Mouse (Mus musculus): ENCODE measurements around the gene Bhlhe40. TPM values are rescaled to one million over a fixed set of nuclear protein-coding genes. Genes with fewer than 3 reads are reported as not detected.

Gene Bhlhe40
- polyA plus RNA-seq, 1 experiment from 2014 or later: 8.9 TPM

- no peaks in the 10 kb centered on the region for H3K9me3 ChIP-seq (ENCODE audit: control insufficient read depth, low read length)
- no peaks in the 10 kb centered on the region for H3K36me3 ChIP-seq (ENCODE audit: control insufficient read depth, insufficient read depth, low read length)
- no peak overlapping the region for H3K4me3 ChIP-seq (ENCODE audit: low read length)
- H3K27ac ChIP-seq (ENCODE audit: low read depth, low read length): no peak overlapping the region
- H3K9ac ChIP-seq (ENCODE audit: low read depth, low read length): no peak overlapping the region
- no peaks in the 10 kb centered on the region for H3K27me3 ChIP-seq (replicated peaks; ENCODE audit: control insufficient read depth, insufficient read depth, low read length)
- WGBS: 46% methylated on average over 5 of the region's 5 CpGs
- ATAC-seq: no peak
- no peak overlapping the region for H3K4me2 ChIP-seq (ENCODE audit: low read length)
- no peaks in the 10 kb centered on the region for H3K4me1 ChIP-seq (ENCODE audit: control insufficient read depth, insufficient read depth, low read depth, low read length)
Measured at GRCm38 (mm10) chr6:108644311-108644710, 16.1 kb upstream of the Bhlhe40 start.

DNA sequence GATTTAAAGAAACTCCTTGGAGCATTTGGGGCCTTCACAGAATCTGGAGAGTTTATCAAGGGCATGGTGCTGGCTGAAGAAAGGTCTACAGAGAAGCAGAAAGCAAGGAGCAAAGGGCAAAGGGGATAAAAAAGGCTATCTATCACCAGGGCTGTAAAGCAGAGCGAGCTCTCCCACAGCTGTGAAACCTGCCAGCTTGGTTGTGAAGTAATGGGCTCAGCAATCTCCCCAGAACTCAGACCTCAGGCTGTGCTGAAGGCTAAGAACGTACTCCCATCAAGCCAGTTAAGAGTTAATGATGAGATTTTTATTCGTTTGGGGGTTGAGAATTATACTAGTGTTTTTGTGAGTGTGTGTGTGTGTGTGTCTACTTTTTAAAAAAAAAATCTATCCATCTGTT, 13.3 kb upstream of the Bhlhe40 start:
- no peak overlapping the region for H3K4me2 ChIP-seq (ENCODE audit: low read length)
- no peaks in the 10 kb centered on the region for H3K36me3 ChIP-seq (ENCODE audit: control insufficient read depth, insufficient read depth, low read length)
- 52% methylated on average over 3 of the region's 3 CpGs for WGBS
- no peak overlapping the region for H3K9ac ChIP-seq (ENCODE audit: low read depth, low read length)
- no peaks in the 10 kb centered on the region for H3K4me1 ChIP-seq (ENCODE audit: control insufficient read depth, insufficient read depth, low read depth, low read length)
- ATAC-seq: no peak
- H3K27me3 ChIP-seq (replicated peaks; ENCODE audit: control insufficient read depth, insufficient read depth, low read length): no peaks in the 10 kb centered on the region
- no peak overlapping the region for H3K4me3 ChIP-seq (ENCODE audit: low read length)
- H3K27ac ChIP-seq (ENCODE audit: low read depth, low read length): no peak overlapping the region
- no peaks in the 10 kb centered on the region for H3K9me3 ChIP-seq (ENCODE audit: control insufficient read depth, low read length)

- WGBS: 26% methylated on average over 6 of the region's 6 CpGs
Measured at GRCm38 (mm10) chr6:108648072-108648471, 12.4 kb upstream of the Bhlhe40 start.

DNA sequence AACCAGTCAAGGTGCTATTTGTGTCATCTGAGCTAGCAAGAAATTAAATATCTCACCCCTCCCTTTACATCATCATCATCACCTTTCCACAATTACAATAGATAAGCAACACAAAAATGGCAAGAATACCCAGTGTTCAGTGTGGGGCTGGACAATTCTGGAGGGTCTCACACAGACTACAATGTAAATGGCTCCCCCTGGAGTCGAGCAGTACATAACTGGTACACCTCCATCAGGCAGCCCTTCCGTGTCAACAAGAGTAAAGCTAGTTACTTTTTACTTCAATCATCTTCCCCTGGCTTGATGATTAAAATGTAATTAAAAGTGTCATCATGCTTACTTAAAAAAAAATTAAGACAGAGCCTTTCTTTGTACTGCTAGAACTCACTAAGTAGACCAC, 4.6 kb upstream of the Bhlhe40 start:
- no peak overlapping the region for H3K4me2 ChIP-seq (ENCODE audit: low read length)
- H3K4me3 ChIP-seq (ENCODE audit: low read length): no peak overlapping the region
- ATAC-seq: no peak
- H3K36me3 ChIP-seq (ENCODE audit: control insufficient read depth, insufficient read depth, low read length): no peaks in the 10 kb centered on the region
- H3K4me1 ChIP-seq (ENCODE audit: control insufficient read depth, insufficient read depth, low read depth, low read length): peaks cover 8% of the 10 kb centered on the region
- H3K27me3 ChIP-seq (replicated peaks; ENCODE audit: control insufficient read depth, insufficient read depth, low read length): no peaks in the 10 kb centered on the region
- H3K9ac ChIP-seq (ENCODE audit: low read depth, low read length): no peak overlapping the region
- WGBS: 49% methylated on average over 2 of the region's 2 CpGs
- H3K27ac ChIP-seq (ENCODE audit: low read depth, low read length): no peak overlapping the region
- H3K9me3 ChIP-seq (ENCODE audit: control insufficient read depth, low read length): no peaks in the 10 kb centered on the region

More at GRCm38 (mm10) chr6:108648072-108648471, 12.4 kb upstream of the Bhlhe40 start:
- Histone ChIP-seq H3K9me3 (ENCODE audit: control insufficient read depth, low read length) (no peaks in the 10 kb centered on the region), H3K36me3 (ENCODE audit: control insufficient read depth, insufficient read depth, low read length) (no peaks in the 10 kb centered on the region), H3K4me3 (ENCODE audit: low read length) (no peak overlapping the region), H3K27ac (ENCODE audit: low read depth, low read length) (no peak overlapping the region), H3K27me3 (replicated peaks; ENCODE audit: control insufficient read depth, insufficient read depth, low read length) (no peaks in the 10 kb centered on the region), H3K4me2 (ENCODE audit: low read length) (no peak overlapping the region), H3K4me1 (ENCODE audit: control insufficient read depth, insufficient read depth, low read depth, low read length) (no peaks in the 10 kb centered on the region), H3K9ac (ENCODE audit: low read depth, low read length) (no peak overlapping the region)
- ATAC-seq: no peak

- peak overlapping the region; percentile 95 for H3K4me2 ChIP-seq (ENCODE audit: low read length)
- H3K27ac ChIP-seq (ENCODE audit: low read depth, low read length): no peak overlapping the region
- peaks cover 11% of the 10 kb centered on the region for H3K4me1 ChIP-seq (ENCODE audit: control insufficient read depth, insufficient read depth, low read depth, low read length)
- H3K9me3 ChIP-seq (ENCODE audit: control insufficient read depth, low read length): no peaks in the 10 kb centered on the region
- no peak for ATAC-seq
- H3K9ac ChIP-seq (ENCODE audit: low read depth, low read length): no peak overlapping the region
- H3K4me3 ChIP-seq (ENCODE audit: low read length): no peak overlapping the region; the same call in 1 of the 2 replicates
- 57% methylated on average over 3 of the region's 3 CpGs for WGBS
- H3K36me3 ChIP-seq (ENCODE audit: control insufficient read depth, insufficient read depth, low read length): no peaks in the 10 kb centered on the region
- no peaks in the 10 kb centered on the region; the same call in 1 of the 2 replicates for H3K27me3 ChIP-seq (replicated peaks; ENCODE audit: control insufficient read depth, insufficient read depth, low read length)
Measured at GRCm38 (mm10) chr6:108658051-108658415, 2.4 kb upstream of the Bhlhe40 start.

DNA sequence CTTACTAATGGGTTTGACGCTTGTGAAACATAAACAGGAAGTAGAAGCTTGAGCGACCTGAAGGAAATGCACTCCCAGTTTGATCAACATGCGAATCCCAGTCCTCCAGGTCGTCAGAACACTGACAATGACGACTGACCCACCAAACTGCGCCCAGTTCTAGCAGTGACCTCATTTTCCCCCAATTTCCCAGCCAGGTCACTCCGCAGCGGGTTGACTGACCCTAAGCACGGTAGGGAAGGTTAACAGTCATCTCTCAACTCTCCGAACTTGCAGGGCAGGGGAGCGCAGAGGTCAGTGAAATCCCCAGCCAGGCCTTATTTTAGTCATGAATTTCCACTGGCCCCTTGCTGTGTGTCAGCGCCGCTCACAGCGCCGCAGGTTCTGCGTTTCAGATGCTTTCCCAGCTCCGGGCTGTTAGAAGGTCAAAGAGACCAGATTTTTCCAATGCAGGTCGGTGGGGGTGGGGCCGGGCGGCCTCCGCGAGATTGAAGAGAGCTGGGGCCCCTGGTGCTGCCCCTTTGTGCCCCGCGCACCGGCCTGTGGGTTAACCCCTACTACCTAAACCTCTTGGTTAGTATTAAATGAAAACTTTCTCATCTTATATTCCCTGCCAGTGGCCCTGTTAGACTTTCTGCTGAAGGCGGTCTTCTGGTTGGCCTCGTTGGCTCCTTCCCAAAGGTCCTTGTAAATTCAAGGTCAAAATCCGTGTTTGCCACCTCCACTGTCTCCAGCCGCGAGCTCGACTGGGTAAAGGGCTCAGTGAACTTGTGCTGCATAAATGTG, 1.8 kb upstream of the Bhlhe40 start:
- no peaks in the 10 kb centered on the region for H3K9me3 ChIP-seq (ENCODE audit: control insufficient read depth, low read length)
- peaks cover 14% of the 10 kb centered on the region for H3K4me1 ChIP-seq (ENCODE audit: control insufficient read depth, insufficient read depth, low read depth, low read length)
- no peaks in the 10 kb centered on the region; the same call in 1 of the 2 replicates for H3K27me3 ChIP-seq (replicated peaks; ENCODE audit: control insufficient read depth, insufficient read depth, low read length)
- peak overlapping the region; percentile 95 for H3K4me2 ChIP-seq (ENCODE audit: low read length)
- ATAC-seq: no peak
- peak overlapping the region; percentile 95 for H3K27ac ChIP-seq (ENCODE audit: low read depth, low read length)
- H3K4me3 ChIP-seq (ENCODE audit: low read length): peak overlapping the region; percentile 54
- H3K36me3 ChIP-seq (ENCODE audit: control insufficient read depth, insufficient read depth, low read length): no peaks in the 10 kb centered on the region
- H3K9ac ChIP-seq (ENCODE audit: low read depth, low read length): peak overlapping the region; percentile 70
- 2% methylated on average over 31 of the region's 31 CpGs for whole genome bisulfite sequencing

GRCm38 (mm10) chr6:108659221-108659725, 1.2 kb upstream of the Bhlhe40 start:
- Histone ChIP-seq H3K4me3 (ENCODE audit: low read length) (peak overlapping the region; percentile 54), H3K36me3 (ENCODE audit: control insufficient read depth, insufficient read depth, low read length) (no peaks in the 10 kb centered on the region), H3K9me3 (ENCODE audit: control insufficient read depth, low read length) (no peaks in the 10 kb centered on the region), H3K4me2 (ENCODE audit: low read length) (peak overlapping the region; percentile 95), H3K9ac (ENCODE audit: low read depth, low read length) (peak overlapping the region; percentile 70), H3K27me3 (replicated peaks; ENCODE audit: control insufficient read depth, insufficient read depth, low read length) (no peaks in the 10 kb centered on the region; the same call in 1 of the 2 replicates), H3K27ac (ENCODE audit: low read depth, low read length) (peak overlapping the region; percentile 95), H3K4me1 (ENCODE audit: control insufficient read depth, insufficient read depth, low read depth, low read length) (peaks cover 14% of the 10 kb centered on the region)
- under 1% methylated on average over 40 of the region's 42 CpGs for WGBS
- peak; percentile 81 for ATAC-seq

DNA sequence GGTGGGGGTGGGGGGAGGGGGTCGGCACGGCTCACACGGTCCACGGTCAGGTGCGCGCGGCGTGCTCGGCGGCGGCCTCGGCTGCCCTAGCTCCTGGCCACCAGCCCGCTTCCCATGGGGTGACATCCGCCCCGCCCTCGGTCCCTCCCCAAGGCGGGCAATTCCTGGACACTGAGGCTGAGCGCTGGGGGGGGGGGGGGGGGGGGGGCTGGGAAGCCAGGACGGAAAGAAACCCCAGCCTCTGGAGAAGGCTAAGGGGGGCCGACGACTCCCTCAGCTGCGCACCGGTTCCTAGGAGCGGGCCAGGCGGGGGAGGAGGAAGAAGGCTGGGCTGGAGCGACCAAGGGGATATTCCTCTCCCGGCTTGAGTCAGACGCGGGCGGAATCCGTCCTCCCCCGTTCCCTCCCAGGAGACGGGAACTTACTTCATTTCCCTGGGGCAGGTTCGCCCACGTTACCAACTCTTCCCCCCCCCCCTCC, 663 bp upstream of the Bhlhe40 start:
- Histone ChIP-seq H3K4me3 (ENCODE audit: low read length) (peak overlapping the region; percentile 54), H3K4me1 (ENCODE audit: control insufficient read depth, insufficient read depth, low read depth, low read length) (peaks cover 14% of the 10 kb centered on the region), H3K27ac (ENCODE audit: low read depth, low read length) (peak overlapping the region; percentile 95), H3K4me2 (ENCODE audit: low read length) (peak overlapping the region; percentile 95), H3K36me3 (ENCODE audit: control insufficient read depth, insufficient read depth, low read length) (0 out of 2 replicates have a peak, but pooled peaks cover under 1% of the 10 kb centered on the region), H3K9me3 (ENCODE audit: control insufficient read depth, low read length) (no peaks in the 10 kb centered on the region), H3K27me3 (replicated peaks; ENCODE audit: control insufficient read depth, insufficient read depth, low read length) (no peaks in the 10 kb centered on the region; the same call in 1 of the 2 replicates), H3K9ac (ENCODE audit: low read depth, low read length) (peak overlapping the region; percentile 70)
- peak; percentile 82 for ATAC-seq
- 0% methylated on average over 10 of the region's 35 CpGs for WGBS

GRCm38 (mm10) chr6:108660878-108661389, 505 bp downstream of the Bhlhe40 start:
- peak overlapping the region; percentile 70 for H3K9ac ChIP-seq (ENCODE audit: low read depth, low read length)
- H3K4me2 ChIP-seq (ENCODE audit: low read length): peak overlapping the region; percentile 95
- under 1% methylated on average over 18 of the region's 18 CpGs for WGBS
- peak overlapping the region; percentile 95 for H3K27ac ChIP-seq (ENCODE audit: low read depth, low read length)
- no peaks in the 10 kb centered on the region; the same call in 1 of the 2 replicates for H3K27me3 ChIP-seq (replicated peaks; ENCODE audit: control insufficient read depth, insufficient read depth, low read length)
- no peaks in the 10 kb centered on the region for H3K9me3 ChIP-seq (ENCODE audit: control insufficient read depth, low read length)
- H3K4me1 ChIP-seq (ENCODE audit: control insufficient read depth, insufficient read depth, low read depth, low read length): peaks cover 14% of the 10 kb centered on the region
- H3K36me3 ChIP-seq (ENCODE audit: control insufficient read depth, insufficient read depth, low read length): 0 out of 2 replicates have a peak, but pooled peaks cover 5% of the 10 kb centered on the region
- no peak for ATAC-seq
- H3K4me3 ChIP-seq (ENCODE audit: low read length): peak overlapping the region; percentile 54

Data from hindbrain, embryonic 16.5 days (tissue).